Mouse (Mus musculus): Measurements from ENCODE around the gene Hist1h2ah. TPM values are rescaled to one million over a fixed set of nuclear protein-coding genes. Genes with fewer than 3 reads are reported as not detected.
A peak's percentile ranks its signal among the peaks of the same experiment; 100 is the strongest.

Hist1h2ah gene
- polyA plus RNA-seq, 1 experiment from 2014 or later, result 3.0 TPM

DNA sequence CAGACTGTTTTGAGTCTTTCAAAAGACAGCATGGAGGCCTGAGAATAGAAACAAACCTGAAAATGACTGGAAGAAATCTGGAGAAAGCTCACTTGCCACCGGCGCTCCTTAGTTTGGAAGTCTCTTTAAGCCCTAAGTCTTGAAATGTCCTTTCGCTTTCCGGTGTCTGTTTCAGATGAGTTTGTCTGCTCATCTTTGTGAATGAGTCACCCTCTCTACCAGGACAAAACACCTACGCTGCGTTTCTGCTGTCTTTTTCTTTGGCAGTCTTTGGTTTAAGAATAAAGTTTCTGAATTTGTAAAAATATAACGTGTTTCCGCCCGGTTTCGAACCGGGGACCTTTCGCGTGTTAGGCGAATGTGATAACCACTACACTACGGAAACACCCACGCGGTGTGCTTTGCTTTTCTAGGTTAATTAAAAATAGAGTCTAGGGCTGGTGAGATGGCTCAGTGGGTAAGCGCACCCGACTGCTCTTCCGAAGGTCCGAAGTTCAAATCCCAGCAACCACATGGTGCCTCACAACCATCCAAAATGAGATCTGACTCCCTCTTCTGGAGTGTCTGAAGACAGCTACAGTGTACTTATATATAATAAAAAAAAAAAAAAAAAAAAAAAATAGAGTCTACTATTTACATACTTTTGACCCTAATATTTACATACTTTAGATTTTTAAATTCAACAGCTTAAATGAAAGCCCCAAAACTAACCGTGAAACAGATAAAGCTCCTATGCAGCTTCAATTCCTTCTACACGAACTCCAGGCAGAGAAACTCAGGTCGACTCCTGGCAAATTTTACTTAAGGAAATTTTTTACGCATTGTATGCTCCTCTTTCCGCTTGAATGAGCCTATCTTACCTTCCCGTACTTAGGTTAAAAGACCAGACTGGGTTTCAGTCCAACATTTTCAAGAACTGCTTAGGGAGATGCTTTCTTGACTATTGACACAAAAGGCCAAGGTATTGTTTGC, 19.6 kb downstream of the Hist1h2ah start:
- WGBS, result 14% methylated on average over 27 of the region's 27 CpGs
- H3K36me3 ChIP-seq, result no peaks in the 10 kb centered on the region
- ATAC-seq, result peak; percentile 85
- no peak overlapping the region for H3K4me3 ChIP-seq (replicated peaks)
- H3K9ac ChIP-seq, result no peak overlapping the region
- peaks cover 4% of the 10 kb centered on the region; the same call in 1 of the 2 replicates for H3K4me1 ChIP-seq (replicated peaks)
- H3K27me3 ChIP-seq (replicated peaks), result peaks cover 26% of the 10 kb centered on the region
- no peak overlapping the region for H3K27ac ChIP-seq
- no peaks in the 10 kb centered on the region for H3K9me3 ChIP-seq
- H3K4me2 ChIP-seq (replicated peaks), result peak overlapping the region; percentile 22

DNA sequence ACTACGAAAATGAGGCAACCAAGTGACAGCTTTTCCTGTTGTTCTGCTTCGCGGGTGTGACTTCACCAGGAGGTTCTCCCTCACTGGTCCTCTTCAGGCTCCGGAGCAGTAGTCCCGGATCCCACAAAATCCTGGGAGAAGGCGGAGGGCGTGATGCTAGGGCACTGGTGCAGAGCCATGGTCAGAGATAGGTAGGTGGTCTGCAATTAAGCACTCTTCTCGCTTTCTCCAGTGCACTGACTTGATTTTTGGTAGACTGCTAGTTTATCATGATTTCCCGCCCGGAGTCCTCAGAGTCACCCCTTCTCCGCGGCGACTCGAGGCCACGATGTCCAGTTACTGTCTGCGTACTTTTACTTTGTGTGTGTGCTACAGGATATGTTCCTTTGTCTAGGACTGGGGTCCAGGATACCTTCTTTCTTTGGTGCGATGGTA, 20.9 kb downstream of the Hist1h2ah start:
- 9% methylated on average over 17 of the region's 17 CpGs for WGBS
- H3K9ac ChIP-seq, result no peak overlapping the region
- H3K4me2 ChIP-seq (replicated peaks), result peak overlapping the region; percentile 38
- no peak for ATAC-seq
- peaks cover 4% of the 10 kb centered on the region; the same call in 1 of the 2 replicates for H3K4me1 ChIP-seq (replicated peaks)
- H3K4me3 ChIP-seq (replicated peaks), result peak overlapping the region; percentile 15; the same call in 1 of the 2 replicates
- H3K36me3 ChIP-seq, result no peaks in the 10 kb centered on the region
- no peak overlapping the region for H3K27ac ChIP-seq
- no peaks in the 10 kb centered on the region for H3K9me3 ChIP-seq
- H3K27me3 ChIP-seq (replicated peaks), result peaks cover 34% of the 10 kb centered on the region

DNA sequence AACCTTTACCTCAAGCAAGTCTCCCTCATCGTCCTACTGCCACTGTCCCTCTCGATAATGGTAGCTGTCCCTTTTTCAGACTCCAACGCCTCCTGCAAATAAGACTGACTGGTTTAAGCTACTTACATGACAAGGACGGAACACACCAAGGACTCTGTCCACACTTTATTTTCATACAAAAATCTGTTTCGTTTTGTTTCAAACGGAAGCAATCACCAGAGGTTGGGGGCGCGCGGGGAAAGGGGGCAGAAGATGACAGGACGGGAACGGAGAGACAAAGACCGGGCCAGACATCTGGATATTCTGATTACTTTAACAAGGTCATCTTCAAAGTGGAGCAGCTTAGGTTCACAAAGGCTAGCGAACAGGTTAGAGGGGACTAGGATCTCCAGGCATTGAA, 21.7 kb downstream of the Hist1h2ah start:
- peak overlapping the region; percentile 38; the same call in 1 of the 2 replicates for H3K4me2 ChIP-seq (replicated peaks)
- ATAC-seq, result no peak
- no peaks in the 10 kb centered on the region for H3K36me3 ChIP-seq
- H3K4me1 ChIP-seq (replicated peaks), result peaks cover 4% of the 10 kb centered on the region; the same call in 1 of the 2 replicates
- H3K9me3 ChIP-seq, result no peaks in the 10 kb centered on the region
- no peak overlapping the region for H3K9ac ChIP-seq
- H3K27ac ChIP-seq, result no peak overlapping the region
- H3K4me3 ChIP-seq (replicated peaks), result no peak overlapping the region
- 25% methylated on average over 13 of the region's 13 CpGs for WGBS
- H3K27me3 ChIP-seq (replicated peaks), result peaks cover 41% of the 10 kb centered on the region

DNA sequence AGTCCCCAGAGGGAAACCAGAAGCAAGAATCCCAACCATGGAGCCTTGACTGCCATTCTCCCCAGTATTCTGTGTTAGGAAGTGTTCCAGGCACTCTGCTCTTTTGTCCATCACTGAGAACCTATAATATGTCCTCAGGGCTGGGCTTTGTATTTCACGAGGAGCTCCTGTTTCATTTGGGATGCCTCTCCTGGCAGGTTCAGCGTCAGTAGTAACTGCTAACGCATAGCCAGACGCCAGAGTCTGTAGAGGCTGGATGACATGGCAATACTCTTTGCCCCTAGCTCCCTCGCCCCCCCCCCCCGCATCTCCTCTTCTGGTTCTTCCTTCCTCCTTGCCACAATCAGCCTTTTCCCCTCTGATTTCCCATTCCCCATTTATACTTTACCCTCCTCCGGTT, 25.7 kb downstream of the Hist1h2ah start, which contains the start of gene Prss16:
Gene Prss16, minus strand, starts transcription at position 101 of the 400 bp plus-strand sequence.
- H3K9ac ChIP-seq, result no peak within 1 kb of the TSS
- no peaks in the 10 kb centered on the region for H3K36me3 ChIP-seq
- H3K4me2 ChIP-seq (replicated peaks), result no peak within 1 kb of the TSS
- 28% methylated on average over 6 of the region's 7 CpGs for WGBS
- no peak for ATAC-seq
- peaks cover 14% of the 10 kb centered on the region; the same call in 1 of the 2 replicates for H3K4me1 ChIP-seq (replicated peaks)
- H3K27ac ChIP-seq, result no peak within 1 kb of the TSS
- H3K9me3 ChIP-seq, result no peaks in the 10 kb centered on the region
- H3K27me3 ChIP-seq (replicated peaks), result peaks cover 70% of the 10 kb centered on the region
- H3K4me3 ChIP-seq (replicated peaks), result no peak within 1 kb of the TSS

DNA sequence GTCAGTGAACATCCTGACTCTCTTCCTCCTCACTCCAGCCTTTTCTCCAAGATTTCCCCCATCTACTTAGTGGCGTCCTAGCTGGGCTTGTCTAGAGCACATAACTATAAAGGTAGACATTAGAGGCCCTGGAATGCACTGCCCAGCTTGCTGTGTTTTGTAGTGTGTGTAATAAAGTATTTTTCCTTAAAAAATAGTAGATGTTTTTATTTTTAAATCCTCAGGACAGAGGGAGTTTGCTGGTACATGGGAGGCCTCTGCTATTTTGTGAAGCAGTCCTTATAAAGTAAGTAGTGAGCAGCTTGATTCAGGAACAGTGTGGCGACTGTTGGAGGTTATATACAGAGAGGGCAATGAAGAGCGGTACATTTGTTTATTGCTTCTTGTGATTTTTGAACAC, 26.7 kb downstream of the Hist1h2ah start:
- no peak for ATAC-seq
- no peaks in the 10 kb centered on the region for H3K36me3 ChIP-seq
- no peak overlapping the region for H3K27ac ChIP-seq
- H3K27me3 ChIP-seq (replicated peaks), result peaks cover 73% of the 10 kb centered on the region
- no peaks in the 10 kb centered on the region for H3K9me3 ChIP-seq
- WGBS, result 76% methylated on average over 3 of the region's 3 CpGs
- H3K4me3 ChIP-seq (replicated peaks), result no peak overlapping the region
- no peak overlapping the region for H3K9ac ChIP-seq
- H3K4me2 ChIP-seq (replicated peaks), result no peak overlapping the region
- peaks cover 10% of the 10 kb centered on the region; the same call in 1 of the 2 replicates for H3K4me1 ChIP-seq (replicated peaks)

DNA sequence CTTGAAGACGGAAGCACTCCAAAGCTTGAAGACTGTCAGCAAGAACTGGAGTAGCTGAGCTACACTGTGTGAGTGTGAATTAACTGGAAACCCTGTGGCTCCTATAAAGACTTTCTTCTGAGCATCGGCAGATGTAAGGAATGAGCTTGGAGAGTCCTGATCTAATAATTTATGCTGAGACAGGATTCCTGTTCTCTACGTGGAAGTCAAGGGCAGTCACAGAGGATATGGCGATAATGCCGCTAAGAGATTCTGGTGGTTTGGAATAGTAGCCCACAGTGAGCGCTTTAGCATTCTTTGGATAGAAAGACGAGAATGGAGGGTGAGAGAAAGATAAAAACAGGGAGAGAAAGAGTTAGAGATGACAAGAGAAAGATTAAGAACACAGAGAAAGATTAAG, 27.5 kb downstream of the Hist1h2ah start:
- H3K9ac ChIP-seq, result no peak overlapping the region
- no peak overlapping the region for H3K27ac ChIP-seq
- ATAC-seq, result no peak
- H3K4me3 ChIP-seq (replicated peaks), result no peak overlapping the region
- no peak overlapping the region for H3K4me2 ChIP-seq (replicated peaks)
- WGBS, result 55% methylated on average over 7 of the region's 7 CpGs
- H3K27me3 ChIP-seq (replicated peaks), result peaks cover 79% of the 10 kb centered on the region
- H3K9me3 ChIP-seq, result no peaks in the 10 kb centered on the region
- H3K36me3 ChIP-seq, result no peaks in the 10 kb centered on the region
- peaks cover 10% of the 10 kb centered on the region; the same call in 1 of the 2 replicates for H3K4me1 ChIP-seq (replicated peaks)

DNA sequence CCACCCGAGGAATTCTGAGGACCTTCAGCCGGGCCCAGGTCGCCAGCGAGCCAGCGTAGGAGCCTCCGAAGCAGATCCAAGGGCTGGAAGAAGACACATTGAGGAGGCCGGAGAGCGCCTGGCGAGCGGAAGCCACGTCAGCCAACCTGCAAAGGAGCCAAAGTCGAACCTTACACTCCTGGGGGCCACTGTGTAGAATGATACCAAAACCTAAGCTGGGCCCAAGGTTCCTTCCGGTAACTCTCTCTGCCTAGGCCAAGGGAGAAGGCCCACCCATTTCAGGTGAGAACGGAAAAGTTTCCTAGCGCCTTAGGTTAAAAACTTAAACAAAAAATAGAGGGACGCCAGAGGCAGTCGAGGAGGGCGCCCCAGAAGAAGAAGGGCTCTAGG, 28.3 kb downstream of the Hist1h2ah start:
- ATAC-seq, result 0 out of 2 replicates have a peak, but pooled peaks have one; percentile 2
- Histone ChIP-seq H3K36me3 (no peaks in the 10 kb centered on the region), H3K27me3 (replicated peaks) (peaks cover 80% of the 10 kb centered on the region), H3K4me1 (replicated peaks) (peaks cover 10% of the 10 kb centered on the region; the same call in 1 of the 2 replicates), H3K4me3 (replicated peaks) (peak overlapping the region; percentile 57), H3K9me3 (no peaks in the 10 kb centered on the region), H3K9ac (no peak overlapping the region), H3K27ac (no peak overlapping the region), H3K4me2 (replicated peaks) (peak overlapping the region; percentile 97)
- WGBS, result 6% methylated on average over 18 of the region's 18 CpGs

DNA sequence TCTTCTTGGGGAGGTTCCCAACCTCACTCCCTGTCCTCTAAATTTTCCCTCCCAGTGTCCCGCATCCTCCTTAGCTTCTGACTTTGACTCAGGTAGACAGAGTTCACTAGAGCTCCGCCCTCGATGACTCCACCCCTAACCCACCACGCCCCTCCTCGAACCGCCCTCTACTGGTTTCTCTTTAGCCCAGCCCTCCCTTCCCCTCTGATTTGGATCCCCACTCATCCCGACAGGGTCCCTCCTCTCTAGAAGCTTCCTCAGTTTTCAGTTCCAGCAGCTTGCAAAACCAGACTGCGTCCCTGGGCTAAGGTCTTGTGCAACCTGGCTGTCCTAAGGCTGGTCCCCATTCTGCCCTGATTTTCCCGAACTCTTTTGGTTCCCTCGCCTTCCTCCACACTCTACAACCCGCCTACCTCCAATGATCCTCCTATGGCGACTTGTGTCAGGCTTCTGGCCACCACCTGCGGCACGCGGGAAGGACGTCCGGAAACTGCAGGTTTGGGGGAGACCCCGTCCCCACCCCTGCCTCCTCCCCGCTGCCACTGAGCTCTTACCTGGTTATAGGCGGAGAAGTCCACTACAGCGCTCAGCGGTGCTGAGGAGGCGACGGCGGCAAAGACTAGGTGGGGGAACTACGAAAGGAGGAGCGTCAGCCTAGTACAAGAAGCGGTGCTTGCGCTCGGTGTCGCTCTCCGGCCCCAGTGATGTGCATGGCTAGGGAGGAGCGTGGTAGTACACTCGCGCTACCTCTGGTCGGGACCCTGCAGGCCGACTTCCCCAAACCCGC, 28.8 kb downstream of the Hist1h2ah start:
- Histone ChIP-seq H3K4me2 (replicated peaks) (peak overlapping the region; percentile 97), H3K27me3 (replicated peaks) (peaks cover 83% of the 10 kb centered on the region), H3K4me1 (replicated peaks) (peaks cover 10% of the 10 kb centered on the region; the same call in 1 of the 2 replicates), H3K4me3 (replicated peaks) (peak overlapping the region; percentile 57), H3K9me3 (no peaks in the 10 kb centered on the region), H3K27ac (no peak overlapping the region), H3K9ac (peak overlapping the region; percentile 51), H3K36me3 (no peaks in the 10 kb centered on the region)
- under 1% methylated on average over 38 of the region's 38 CpGs for WGBS
- peak; percentile 97 for ATAC-seq

DNA sequence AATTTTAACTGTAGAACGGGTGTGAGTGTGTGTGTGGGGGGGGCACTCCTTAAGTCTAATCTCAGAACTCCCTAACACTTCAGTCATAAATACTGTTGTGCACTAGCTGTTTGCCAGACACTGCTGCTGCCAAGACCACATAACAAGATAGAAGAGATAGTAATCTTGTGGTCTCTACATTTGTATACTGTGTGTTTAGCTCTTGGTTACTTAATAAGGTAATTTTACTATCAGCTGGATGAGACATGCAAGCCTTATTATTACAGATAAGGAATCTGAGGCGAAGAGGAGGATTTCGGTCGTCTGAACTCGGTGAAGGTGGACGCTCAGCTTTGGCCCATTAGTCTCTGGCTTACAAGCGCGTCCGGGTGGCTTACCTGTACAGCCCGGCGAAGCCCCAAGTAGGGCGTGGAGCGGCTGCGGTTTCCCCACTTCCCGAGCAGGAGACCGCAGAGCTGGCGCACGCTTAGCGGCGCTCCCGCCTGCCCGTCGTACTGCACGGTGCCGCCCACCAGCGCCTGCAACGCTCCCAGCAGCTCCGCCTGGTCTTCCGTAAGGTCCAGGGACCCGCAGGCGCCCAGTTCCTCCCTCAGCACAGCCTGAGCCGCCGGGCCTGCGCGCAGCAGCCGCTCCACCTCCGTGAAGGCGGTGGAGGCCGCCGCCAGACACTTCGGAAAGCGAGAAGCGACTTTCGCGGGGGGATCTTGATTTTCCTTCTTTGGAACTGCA, 29.6 kb downstream of the Hist1h2ah start:
- peak overlapping the region; percentile 57 for H3K4me3 ChIP-seq (replicated peaks)
- H3K27me3 ChIP-seq (replicated peaks), result peaks cover 86% of the 10 kb centered on the region
- H3K4me1 ChIP-seq (replicated peaks), result peaks cover 10% of the 10 kb centered on the region; the same call in 1 of the 2 replicates
- no peaks in the 10 kb centered on the region for H3K36me3 ChIP-seq
- H3K9ac ChIP-seq, result peak overlapping the region; percentile 51
- no peaks in the 10 kb centered on the region for H3K9me3 ChIP-seq
- H3K4me2 ChIP-seq (replicated peaks), result peak overlapping the region; percentile 97
- ATAC-seq, result peak; percentile 94
- WGBS, result under 1% methylated on average over 45 of the region's 45 CpGs
- no peak overlapping the region for H3K27ac ChIP-seq

DNA sequence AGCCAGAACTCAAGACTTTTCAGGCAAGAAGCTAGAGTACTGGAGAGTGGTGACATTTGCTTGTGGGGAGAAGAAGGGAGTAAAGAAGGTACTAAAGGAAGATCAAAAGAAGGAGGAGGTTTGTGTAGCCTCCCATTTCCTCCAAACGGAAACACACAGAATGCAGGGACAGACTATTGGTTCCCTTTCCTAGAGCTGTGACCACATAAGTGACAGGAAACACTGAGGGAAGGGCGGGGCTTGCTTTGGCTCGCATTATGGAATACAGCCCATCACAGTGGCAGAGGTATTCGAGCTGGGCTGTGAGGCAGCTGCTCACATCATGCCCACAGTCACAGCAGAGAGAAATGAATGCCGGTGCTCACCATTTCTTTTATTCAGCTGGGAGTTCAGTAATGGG, 33.5 kb downstream of the Hist1h2ah start:
- ATAC-seq, result no peak
- no peak overlapping the region for H3K4me2 ChIP-seq (replicated peaks)
- peaks cover 87% of the 10 kb centered on the region for H3K27me3 ChIP-seq (replicated peaks)
- H3K9me3 ChIP-seq, result no peaks in the 10 kb centered on the region
- H3K4me1 ChIP-seq (replicated peaks), result peaks cover 13% of the 10 kb centered on the region; the same call in 1 of the 2 replicates
- WGBS, result 25% methylated on average over 5 of the region's 5 CpGs
- H3K36me3 ChIP-seq, result no peaks in the 10 kb centered on the region
- no peak overlapping the region for H3K4me3 ChIP-seq (replicated peaks)
- H3K9ac ChIP-seq, result no peak overlapping the region
- H3K27ac ChIP-seq, result no peak overlapping the region

DNA sequence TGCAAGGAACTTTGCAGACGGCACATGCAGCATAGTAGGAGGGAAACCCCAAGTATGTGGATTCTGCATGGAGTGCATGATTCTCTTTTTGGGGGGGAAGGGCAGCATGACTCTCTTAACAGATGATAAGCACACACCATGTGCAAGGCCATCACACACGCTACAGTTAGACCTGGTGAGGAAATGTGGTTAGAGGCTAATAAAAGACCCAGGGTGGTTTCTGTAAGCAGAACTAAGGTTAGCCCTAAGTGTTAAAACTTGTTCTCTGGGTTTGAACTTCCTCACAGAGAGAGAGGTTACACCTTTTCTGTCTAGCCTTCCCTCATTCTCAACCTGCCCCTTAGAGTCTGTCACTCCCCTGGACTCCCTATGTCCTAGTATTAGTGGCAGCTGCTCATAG, 34.0 kb downstream of the Hist1h2ah start:
- Histone ChIP-seq H3K27ac (no peak overlapping the region), H3K9ac (no peak overlapping the region), H3K4me1 (replicated peaks) (peaks cover 10% of the 10 kb centered on the region; the same call in 1 of the 2 replicates), H3K36me3 (no peaks in the 10 kb centered on the region), H3K27me3 (replicated peaks) (peaks cover 87% of the 10 kb centered on the region), H3K9me3 (no peaks in the 10 kb centered on the region), H3K4me2 (replicated peaks) (no peak overlapping the region), H3K4me3 (replicated peaks) (no peak overlapping the region)
- 76% methylated on average over 2 of the region's 2 CpGs for WGBS
- no peak for ATAC-seq
